Mouse (Mus musculus) midbrain, embryonic 15.5 days (tissue): Measurements from ENCODE around the gene R3hdm1. TPM values are rescaled to one million over a fixed set of nuclear protein-coding genes. Genes with fewer than 3 reads are reported as not detected.
A peak's percentile ranks its signal among the peaks of the same experiment; 100 is the strongest.
"Not testable (repeated sequence)": the region's sequence is repeated elsewhere in the genome, so short reads cannot be mapped to it uniquely, and the experiment has no call there.

ENCODE experiments used
- ATAC-seq: fragments of 200-750 bp; cut with Nextera tagmentation; replicated peaks from 2 replicates; pipeline ENCODE4 v1.8.0; 2017; ENCODE audit warnings: moderate TSS enrichment
- H3K27ac ChIP-seq: fragments of 300-500 bp; sonication (generic); 2 replicates; pipeline ENCODE4 v1.5.1; 2015; ENCODE audit warnings: mild to moderate bottlenecking, inconsistent platforms
- H3K27me3 ChIP-seq: fragments of 300-500 bp; sonication (generic); replicated peaks from 2 replicates; pipeline ENCODE4 v1.6.1; 2015; ENCODE audit warnings: inconsistent platforms
- H3K36me3 ChIP-seq: fragments of 300-500 bp; sonication (generic); replicated peaks from 2 replicates; pipeline ENCODE4 v1.6.1; 2015; ENCODE audit warnings: inconsistent platforms
- H3K4me1 ChIP-seq: fragments of 300-500 bp; sonication (generic); 2 replicates; pipeline ENCODE4 v1.6.1; 2015; ENCODE audit warnings: inconsistent platforms
- H3K4me2 ChIP-seq: fragments of 300-500 bp; sonication (generic); 2 replicates; pipeline ENCODE4 v1.6.1; 2015; ENCODE audit warnings: inconsistent platforms, mild to moderate bottlenecking, moderate library complexity
- H3K4me3 ChIP-seq: fragments of 300-500 bp; sonication (generic); 2 replicates; pipeline ENCODE4 v1.5.1; 2015; ENCODE audit warnings: mild to moderate bottlenecking, inconsistent platforms
- H3K9ac ChIP-seq: fragments of 300-500 bp; sonication (generic); 2 replicates; pipeline ENCODE4 v1.6.1; 2015; ENCODE audit warnings: mild to moderate bottlenecking, inconsistent platforms
- H3K9me3 ChIP-seq: fragments of 300-500 bp; sonication (generic); 2 replicates; pipeline ENCODE4 v1.6.1; 2016; ENCODE audit warnings: inconsistent platforms
- WGBS: fragments of 180-500 bp; shearing (Covaris S2); methylation state at CpG from one replicate; pipeline ENCODE4 v1.1.7; 2015; ENCODE audit warnings: mixed read lengths; 5-methylcytosine and 5-hydroxymethylcytosine counted together
- polyA plus RNA-seq: library from polyadenylated mRNA; unstranded; fragments of >200 nt; fragmentation: Nextera tagmentation; extraction: Ambion mirVana; gene quantifications from 2 replicates; pipeline ENCODE4 v1.2.1, GENCODE M21; 2015

The R3hdm1 gene
- polyA plus RNA-seq, 1 experiment from 2014 or later, result 93.0 TPM

DNA sequence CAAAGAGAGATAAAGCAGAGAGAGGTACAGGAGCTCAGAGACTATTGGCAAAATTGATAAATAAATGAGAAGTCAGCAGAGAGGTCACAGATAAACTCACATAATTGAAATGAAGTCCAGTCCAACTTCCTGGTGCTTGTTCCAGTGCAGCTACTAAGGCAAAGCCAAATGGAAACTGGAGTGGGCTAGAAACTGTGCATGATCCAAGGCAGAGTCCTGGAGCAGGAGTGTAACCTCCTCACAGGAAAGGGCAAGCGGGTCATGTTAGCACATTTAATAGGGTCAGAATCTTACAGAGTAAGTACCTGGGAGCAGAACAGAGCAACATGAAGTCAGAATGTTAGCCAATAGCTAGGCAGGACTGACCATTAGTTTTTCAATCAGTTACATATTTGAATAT is 24.5 kb upstream of the R3hdm1 start:
- no peak for ATAC-seq
- H3K4me2 ChIP-seq, result no peak overlapping the region
- WGBS, result 97% methylated on average over 1 of the region's 1 CpGs
- H3K4me1 ChIP-seq, result no peaks in the 10 kb centered on the region
- no peaks in the 10 kb centered on the region for H3K9me3 ChIP-seq
- H3K4me3 ChIP-seq, result no peak overlapping the region
- no peaks in the 10 kb centered on the region for H3K36me3 ChIP-seq
- H3K9ac ChIP-seq, result no peak overlapping the region
- H3K27me3 ChIP-seq, result no peaks in the 10 kb centered on the region
- no peak overlapping the region for H3K27ac ChIP-seq

DNA sequence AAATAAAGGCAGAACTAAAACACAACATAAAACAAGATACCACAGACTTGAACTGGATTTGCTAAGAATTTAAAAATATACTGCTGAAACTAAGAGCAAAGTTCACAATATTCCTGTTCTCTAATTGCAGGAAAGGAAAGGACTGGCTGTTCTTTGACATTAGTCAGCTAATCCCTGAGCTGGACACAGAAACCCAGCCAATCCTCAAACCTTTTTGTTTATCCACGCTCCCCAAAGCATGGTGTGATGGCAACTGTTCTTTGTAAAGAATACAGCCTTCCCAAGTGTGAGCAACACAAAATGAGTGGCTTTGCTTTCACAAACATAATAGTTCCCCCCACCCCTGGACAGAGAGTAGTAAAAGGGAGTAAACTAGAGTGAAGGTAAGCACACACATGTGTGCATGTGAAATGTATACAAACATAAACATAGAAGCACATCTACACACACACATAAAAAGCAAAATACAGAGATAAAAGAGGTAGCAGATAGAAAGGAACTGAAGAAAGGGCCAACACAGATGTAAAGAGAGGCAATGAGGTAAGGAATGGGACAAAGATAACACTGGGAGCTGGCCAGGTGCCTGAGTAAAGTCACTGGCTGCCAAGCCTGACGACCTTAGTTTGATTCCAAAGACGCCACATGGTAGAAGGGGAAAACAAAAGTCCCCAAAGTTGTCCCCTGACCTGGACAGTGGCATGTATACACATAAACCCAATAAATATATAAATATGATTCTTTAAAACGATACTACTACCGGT is 22.0 kb upstream of the R3hdm1 start:
- Histone ChIP-seq H3K4me1 (no peaks in the 10 kb centered on the region), H3K27me3 (no peaks in the 10 kb centered on the region), H3K9ac (no peak overlapping the region), H3K9me3 (no peaks in the 10 kb centered on the region), H3K27ac (no peak overlapping the region), H3K36me3 (no peaks in the 10 kb centered on the region), H3K4me2 (no peak overlapping the region), H3K4me3 (no peak overlapping the region)
- WGBS, result 76% methylated on average over 5 of the region's 5 CpGs
- no peak for ATAC-seq

DNA sequence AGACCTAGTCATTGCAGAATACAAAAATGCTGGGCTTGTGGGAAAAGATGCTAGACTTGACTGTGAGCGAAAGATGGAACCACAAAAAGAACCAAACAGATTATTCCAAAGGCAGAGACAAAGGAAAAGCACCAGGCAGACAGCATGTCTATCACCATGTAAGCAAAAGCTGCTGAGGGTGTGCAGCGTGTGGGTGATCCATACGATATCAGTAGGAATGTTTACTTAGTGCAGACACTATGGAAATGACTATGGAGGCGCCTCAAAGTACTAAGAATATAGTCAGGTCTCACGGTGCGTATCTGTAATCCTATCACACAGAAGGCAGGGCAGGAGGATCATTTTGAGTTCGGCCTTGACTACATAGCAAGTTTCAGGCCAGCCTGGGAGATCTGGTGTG is 21.2 kb upstream of the R3hdm1 start:
- Histone ChIP-seq H3K27me3 (no peaks in the 10 kb centered on the region), H3K4me2 (no peak overlapping the region), H3K36me3 (no peaks in the 10 kb centered on the region), H3K4me3 (no peak overlapping the region), H3K9me3 (no peaks in the 10 kb centered on the region), H3K27ac (no peak overlapping the region), H3K4me1 (no peaks in the 10 kb centered on the region), H3K9ac (no peak overlapping the region)
- WGBS, result 90% methylated on average over 7 of the region's 7 CpGs
- ATAC-seq, result no peak

DNA sequence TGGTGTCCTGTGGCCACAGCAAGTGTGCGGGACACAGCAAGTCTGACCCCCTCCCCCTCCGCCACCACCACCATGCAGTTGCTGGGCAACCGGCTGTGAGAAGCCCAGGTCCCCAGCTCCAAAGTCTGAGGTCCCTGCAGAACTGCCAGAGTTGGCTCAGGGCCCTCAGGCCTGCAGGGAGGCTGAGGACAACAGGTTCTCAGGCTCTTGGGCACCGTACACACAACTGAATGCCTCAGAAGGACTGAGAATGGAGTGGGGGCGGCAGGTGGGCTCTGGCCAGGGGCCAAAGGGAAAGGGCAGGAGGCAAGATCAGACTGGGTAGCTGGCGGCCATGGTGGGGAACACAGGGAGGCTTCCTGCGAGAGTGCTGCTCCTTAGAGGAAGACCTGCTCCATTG is 20.3 kb upstream of the R3hdm1 start:
- no peak overlapping the region for H3K9ac ChIP-seq
- no peak overlapping the region for H3K4me3 ChIP-seq
- no peaks in the 10 kb centered on the region for H3K36me3 ChIP-seq
- peak; percentile 39; the same call in 1 of the 2 replicates for ATAC-seq
- no peaks in the 10 kb centered on the region for H3K27me3 ChIP-seq
- 73% methylated on average over 7 of the region's 7 CpGs for whole genome bisulfite sequencing
- no peaks in the 10 kb centered on the region for H3K9me3 ChIP-seq
- H3K4me2 ChIP-seq, result no peak overlapping the region
- H3K4me1 ChIP-seq, result no peaks in the 10 kb centered on the region
- H3K27ac ChIP-seq, result no peak overlapping the region

DNA sequence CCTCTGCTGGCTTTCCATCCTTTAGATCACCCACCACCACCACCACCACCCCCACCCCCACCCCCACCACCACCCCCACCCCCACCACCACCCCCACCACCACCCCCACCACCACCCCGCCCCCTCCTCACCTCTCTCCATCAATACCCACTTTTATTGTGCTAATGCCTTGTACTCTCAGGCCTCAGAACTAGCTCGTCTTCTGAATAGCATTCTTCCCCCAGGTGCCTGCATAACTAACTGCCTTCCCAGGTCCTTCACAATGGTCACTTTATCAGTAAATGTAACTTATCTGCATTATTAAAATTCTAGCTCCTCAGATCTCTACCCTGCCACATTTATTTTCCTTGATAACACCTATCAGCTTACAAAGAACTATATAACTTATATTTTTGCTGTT is 8.4 kb upstream of the R3hdm1 start:
- ATAC-seq, result no peak

DNA sequence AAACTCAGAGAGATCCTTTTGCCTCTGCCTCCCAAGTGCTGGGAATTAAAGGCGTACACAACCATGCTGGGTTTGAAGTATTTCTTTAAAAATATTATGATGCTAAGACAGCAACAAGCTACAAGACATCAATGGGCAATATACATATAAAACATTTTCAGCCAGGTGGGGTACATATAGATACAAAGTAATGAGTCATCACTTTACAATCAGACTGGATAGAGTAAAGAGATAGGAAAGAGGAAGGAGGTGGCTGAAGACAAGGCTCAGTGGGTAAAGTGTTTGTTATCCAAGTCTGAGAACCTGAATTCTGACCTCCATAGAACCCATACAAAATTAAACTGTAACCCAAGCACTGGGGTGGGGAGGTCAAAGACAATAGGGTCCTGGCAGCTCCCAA is 4.8 kb upstream of the R3hdm1 start:
- no peak for ATAC-seq
- Histone ChIP-seq H3K9ac (no peak overlapping the region), H3K4me1 (peaks cover 5% of the 10 kb centered on the region; the same call in 1 of the 2 replicates), H3K27ac (no peak overlapping the region), H3K4me3 (no peak overlapping the region), H3K9me3 (no peaks in the 10 kb centered on the region), H3K27me3 (no peaks in the 10 kb centered on the region), H3K4me2 (no peak overlapping the region), H3K36me3 (no peaks in the 10 kb centered on the region)
- 91% methylated on average over 1 of the region's 1 CpGs for WGBS

More for the DNA sequence above, 8.4 kb upstream of the R3hdm1 start:
- H3K4me2 ChIP-seq, result no peak overlapping the region
- H3K9ac ChIP-seq, result no peak overlapping the region
- H3K9me3 ChIP-seq, result no peaks in the 10 kb centered on the region
- H3K4me3 ChIP-seq, result no peak overlapping the region
- WGBS, result 60% methylated on average over 2 of the region's 2 CpGs
- H3K4me1 ChIP-seq, result no peaks in the 10 kb centered on the region
- H3K27ac ChIP-seq, result no peak overlapping the region
- no peaks in the 10 kb centered on the region for H3K27me3 ChIP-seq
- no peaks in the 10 kb centered on the region for H3K36me3 ChIP-seq

DNA sequence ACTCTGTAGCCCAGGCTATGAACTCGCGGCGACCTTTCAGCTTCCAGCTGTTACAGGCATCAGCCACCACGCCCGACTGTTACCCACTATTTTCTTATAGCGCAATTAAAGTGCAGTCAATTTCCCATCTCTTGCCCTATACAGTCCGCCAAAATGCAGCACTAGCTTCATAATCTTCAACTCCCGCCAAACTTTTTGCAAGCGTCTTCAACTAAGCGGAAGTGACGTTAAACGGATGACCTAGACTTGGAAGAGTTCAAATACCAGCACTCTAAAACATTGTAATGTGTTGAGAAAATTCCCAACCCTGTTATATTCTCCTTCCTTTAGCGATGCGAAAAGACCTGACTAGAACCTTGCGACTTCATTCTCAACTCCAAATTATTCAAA is 855 bp upstream of the R3hdm1 start:
- H3K4me1 ChIP-seq, result peaks cover 24% of the 10 kb centered on the region
- H3K9ac ChIP-seq, result no peak overlapping the region
- peak overlapping the region; percentile 94 for H3K27ac ChIP-seq
- H3K4me3 ChIP-seq, result peak overlapping the region; percentile 63
- no peaks in the 10 kb centered on the region for H3K27me3 ChIP-seq
- no peaks in the 10 kb centered on the region for H3K36me3 ChIP-seq
- H3K9me3 ChIP-seq, result no peaks in the 10 kb centered on the region
- WGBS, result under 1% methylated on average over 15 of the region's 15 CpGs
- ATAC-seq, result peak; percentile 30
- H3K4me2 ChIP-seq, result peak overlapping the region; percentile 75

DNA sequence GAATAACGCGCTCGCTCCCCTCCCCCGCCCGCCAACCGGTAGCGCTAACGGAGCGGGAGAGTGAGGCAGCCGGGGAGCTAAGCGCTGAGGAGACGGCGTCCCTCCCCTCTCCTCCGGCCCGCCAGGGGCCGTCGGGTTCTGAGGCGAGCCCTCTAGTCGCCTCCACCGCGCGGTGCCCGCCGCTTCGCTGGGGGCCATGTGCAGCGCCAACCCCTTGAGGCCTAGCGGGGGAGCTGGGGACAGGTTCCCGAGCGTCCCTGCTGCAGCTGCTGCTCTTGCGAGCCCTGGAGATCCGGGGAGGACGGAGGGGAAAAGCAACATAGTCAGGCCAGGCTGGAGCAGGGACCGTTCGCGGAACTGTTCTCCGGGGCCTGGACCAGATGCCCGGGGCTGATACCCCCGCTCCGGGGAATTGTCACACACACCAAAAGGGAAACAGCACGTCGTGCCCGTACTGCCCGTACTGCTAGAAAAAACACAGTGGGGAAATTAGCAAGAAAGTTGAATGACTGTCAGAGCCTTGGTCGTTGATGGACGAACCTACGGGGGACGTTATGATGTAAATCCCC is 503 bp downstream of the R3hdm1 start:
- Histone ChIP-seq H3K4me3 (peak overlapping the region; percentile 63), H3K36me3 (no peaks in the 10 kb centered on the region), H3K4me2 (peak overlapping the region; percentile 59), H3K9me3 (no peaks in the 10 kb centered on the region), H3K9ac (peak overlapping the region; percentile 82), H3K27ac (peak overlapping the region; percentile 94), H3K4me1 (peaks cover 24% of the 10 kb centered on the region), H3K27me3 (no peaks in the 10 kb centered on the region)
- under 1% methylated on average over 43 of the region's 47 CpGs for WGBS
- ATAC-seq, result peak; percentile 72

DNA sequence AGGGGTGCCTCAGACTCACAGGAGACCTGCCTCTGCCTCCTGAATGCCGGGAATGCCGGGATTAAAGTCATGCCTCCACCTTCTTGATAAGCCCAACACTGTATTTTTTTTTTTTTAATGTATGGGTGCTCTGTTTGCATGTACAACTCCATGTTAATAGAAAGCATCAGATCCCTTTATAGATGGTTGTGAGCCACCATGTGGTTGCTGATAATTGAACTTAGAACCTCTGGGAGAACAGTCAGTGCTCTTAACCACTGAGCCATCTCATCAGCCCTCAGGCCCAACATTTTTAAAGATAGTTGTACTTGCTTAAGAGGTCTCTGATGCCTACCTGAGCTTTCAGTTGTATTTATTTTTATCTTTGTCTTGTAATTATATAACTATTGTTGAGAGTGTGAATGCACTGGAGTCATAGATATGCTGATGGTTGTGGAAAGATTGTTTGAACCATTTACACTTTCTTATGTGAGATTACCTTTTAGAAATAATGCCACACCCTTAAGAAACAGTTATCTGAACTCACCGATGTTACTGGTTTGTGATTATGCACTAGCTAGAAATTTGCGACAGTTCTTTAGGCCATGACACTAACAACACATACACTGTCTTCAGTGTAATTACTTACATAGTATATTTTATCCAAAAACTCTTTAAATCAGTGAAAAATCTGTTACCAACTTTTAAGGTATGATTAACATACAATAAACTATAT is 18.0 kb downstream of the R3hdm1 start:
- Histone ChIP-seq H3K4me2 (no peak overlapping the region), H3K9ac (no peak overlapping the region), H3K9me3 (no peaks in the 10 kb centered on the region), H3K27me3 (no peaks in the 10 kb centered on the region), H3K36me3 (no peaks in the 10 kb centered on the region), H3K4me3 (no peak overlapping the region), H3K4me1 (no peaks in the 10 kb centered on the region), H3K27ac (no peak overlapping the region)
- 95% methylated on average over 4 of the region's 4 CpGs for WGBS
- no peak for ATAC-seq

DNA sequence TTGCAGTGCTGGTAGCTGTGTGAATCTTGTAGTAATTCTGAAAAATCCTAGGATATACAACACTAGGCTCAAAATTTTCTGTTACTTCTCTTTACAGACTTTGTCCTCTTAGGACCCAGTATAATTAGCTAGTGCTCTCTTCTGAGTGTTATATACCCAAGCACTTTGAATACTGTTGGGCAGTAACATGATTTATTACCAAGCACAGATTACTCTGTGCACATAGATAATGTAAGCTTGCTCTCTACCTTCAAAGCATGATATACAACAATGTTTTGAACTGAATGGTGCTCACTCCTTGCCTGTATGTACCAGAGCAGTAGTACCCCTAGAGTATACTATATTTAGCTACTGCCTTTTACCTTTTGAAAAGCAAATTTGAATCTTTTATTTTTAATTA is 33.1 kb downstream of the R3hdm1 start:
- H3K9me3 ChIP-seq, ATAC-seq, H3K9ac ChIP-seq, H3K4me3 ChIP-seq, H3K27ac ChIP-seq, H3K4me2 ChIP-seq, H3K4me1 ChIP-seq, H3K36me3 ChIP-seq, H3K27me3 ChIP-seq: not testable (repeated sequence)

DNA sequence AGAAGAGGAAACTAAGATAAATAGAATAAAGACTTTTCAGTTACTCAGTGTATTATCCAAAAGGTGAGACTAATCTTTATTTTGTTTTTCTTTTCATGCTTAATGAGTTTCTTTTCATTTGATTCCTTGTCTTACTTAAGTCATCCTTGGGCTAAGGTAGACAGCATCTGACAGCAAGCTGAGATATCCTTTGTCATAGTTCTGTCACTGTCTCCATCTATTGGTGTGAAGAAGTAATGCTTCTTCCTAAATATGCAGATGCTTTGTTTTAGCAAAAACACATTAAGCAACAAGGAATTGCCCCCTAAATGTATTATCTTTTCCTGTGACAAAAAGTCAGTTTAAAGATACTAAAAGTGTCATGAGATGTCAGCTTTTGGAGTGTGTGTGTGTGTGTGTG is 37.9 kb downstream of the R3hdm1 start:
- Histone ChIP-seq H3K9ac (no peak overlapping the region), H3K36me3 (no peaks in the 10 kb centered on the region), H3K4me1 (0 out of 2 replicates have a peak, but pooled peaks cover 2% of the 10 kb centered on the region), H3K9me3 (no peaks in the 10 kb centered on the region), H3K4me3 (no peak overlapping the region), H3K27me3 (no peaks in the 10 kb centered on the region), H3K27ac (no peak overlapping the region), H3K4me2 (no peak overlapping the region)
- 0 out of 2 replicates have a peak, but pooled peaks have one; percentile 62 for ATAC-seq

DNA sequence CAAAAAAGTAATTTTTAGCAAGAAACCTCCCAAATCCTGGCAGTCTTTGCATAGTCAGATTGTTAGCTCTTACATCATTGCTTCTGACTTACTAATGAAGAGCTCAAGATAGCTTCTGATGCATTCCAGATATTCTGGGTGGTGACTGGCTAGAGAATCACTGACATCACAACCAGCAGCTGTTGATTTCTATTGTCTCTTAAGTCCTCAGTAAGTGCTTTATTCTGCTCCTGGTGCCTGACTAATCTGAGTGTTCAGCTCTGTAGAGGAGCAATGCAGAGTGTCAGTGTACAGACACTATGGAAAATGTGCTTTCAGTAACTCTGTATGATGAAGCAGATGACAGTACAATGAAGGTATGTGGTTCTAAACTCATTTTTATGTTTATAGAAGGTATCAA is 38.6 kb downstream of the R3hdm1 start:
- Histone ChIP-seq H3K4me2 (no peak overlapping the region), H3K9me3 (no peaks in the 10 kb centered on the region), H3K27ac (no peak overlapping the region), H3K27me3 (no peaks in the 10 kb centered on the region), H3K36me3 (no peaks in the 10 kb centered on the region), H3K4me3 (no peak overlapping the region), H3K9ac (no peak overlapping the region), H3K4me1 (0 out of 2 replicates have a peak, but pooled peaks cover 2% of the 10 kb centered on the region)
- ATAC-seq, result no peak
